ENCODE assay signal across 8 mouse cellular contexts in genomic region chr4:81999654-82000314, GRCm38 (mm10).
A peak's percentile ranks its signal among the peaks of the same experiment; 100 is the strongest.
DNase-seq lines count a peak whose midpoint lies in the region; ATAC-seq and TF ChIP-seq lines count a peak whose summit lies in the region.

No protein-coding gene starts in this region.

- no peak for TF ChIP-seq CTCF in liver, postnatal 0 days (IDR thresholded peaks at IDR 0.05; ENCODE audit: low read depth)
- TF ChIP-seq CTCF in forebrain, postnatal 0 days (IDR thresholded peaks at IDR 0.05; ENCODE audit: low read depth) = no peak
- TF ChIP-seq CTCF in hindbrain, postnatal 0 days (IDR thresholded peaks at IDR 0.05; ENCODE audit: low read depth) = 0 out of 2 replicates have a peak, but pooled peaks have one; percentile 2

- DNase-seq in liver = peak; percentile 21
- DNase-seq in liver, postnatal 0 days = no peak
- DNase-seq in forebrain, postnatal 0 days = peak; percentile 61
- peak; percentile 83 for DNase-seq in hindbrain, postnatal 0 days (ENCODE audit: low spot score)
- DNase-seq in ovary, postnatal 36 days (ENCODE audit: low spot score) = no peak
- DNase-seq in adrenal gland, postnatal 14 days = no peak
- DNase-seq in adrenal gland, postnatal 25 days = no peak

- no peak overlapping the region for H3K4me3 ChIP-seq in liver, postnatal 0 days (ENCODE audit: low read depth, low read length)
- no peak overlapping the region for H3K4me3 ChIP-seq in forebrain, postnatal 0 days (ENCODE audit: low read depth, low read length)
- no peak overlapping the region for H3K4me3 ChIP-seq in hindbrain, postnatal 0 days (ENCODE audit: low read length)
- H3K4me3 ChIP-seq in lung, embryonic 16.5 days (ENCODE audit: low read length) = no peak overlapping the region

- H3K4me1 ChIP-seq in liver, postnatal 0 days (ENCODE audit: insufficient read depth) = no peaks in the 10 kb centered on the region
- no peaks in the 10 kb centered on the region for H3K4me1 ChIP-seq in forebrain, postnatal 0 days (ENCODE audit: insufficient read depth)
- no peaks in the 10 kb centered on the region for H3K4me1 ChIP-seq in hindbrain, postnatal 0 days (ENCODE audit: insufficient read depth, low read length)
- peaks cover 12% of the 10 kb centered on the region for H3K4me1 ChIP-seq in lung, embryonic 16.5 days (replicated peaks; ENCODE audit: control insufficient read depth, insufficient read depth, low read length)

- no peaks in the 10 kb centered on the region for H3K36me3 ChIP-seq in liver, postnatal 0 days (replicated peaks; ENCODE audit: insufficient read depth, low read length)
- H3K36me3 ChIP-seq in forebrain, postnatal 0 days (ENCODE audit: insufficient read depth) = no peaks in the 10 kb centered on the region
- H3K36me3 ChIP-seq in hindbrain, postnatal 0 days (ENCODE audit: insufficient read depth, low read length) = no peaks in the 10 kb centered on the region
- H3K36me3 ChIP-seq in lung, embryonic 16.5 days (ENCODE audit: control insufficient read depth, insufficient read depth, low read length) = no peaks in the 10 kb centered on the region

- 68% methylated on average over 11 of the region's 11 CpGs for WGBS in liver, postnatal 0 days (ENCODE audit: insufficient replicate concordance)
- WGBS in forebrain, postnatal 0 days = 32% methylated on average over 11 of the region's 11 CpGs
- WGBS in hindbrain, postnatal 0 days = 20% methylated on average over 11 of the region's 11 CpGs
- 27% methylated on average over 11 of the region's 11 CpGs for WGBS in lung, embryonic 16.5 days

- H3K27me3 ChIP-seq in liver, postnatal 0 days (ENCODE audit: insufficient read depth, low read length) = no peaks in the 10 kb centered on the region
- H3K27me3 ChIP-seq in forebrain, postnatal 0 days (ENCODE audit: insufficient read depth, low read length) = no peaks in the 10 kb centered on the region
- no peaks in the 10 kb centered on the region for H3K27me3 ChIP-seq in hindbrain, postnatal 0 days (ENCODE audit: insufficient read depth, low read length)
- no peaks in the 10 kb centered on the region for H3K27me3 ChIP-seq in lung, embryonic 16.5 days (ENCODE audit: control insufficient read depth, insufficient read depth, low read depth, low read length)

- no peak overlapping the region for H3K4me2 ChIP-seq in liver, postnatal 0 days (ENCODE audit: low read depth, low read length)
- H3K4me2 ChIP-seq in forebrain, postnatal 0 days (ENCODE audit: low read depth) = no peak overlapping the region
- H3K4me2 ChIP-seq in hindbrain, postnatal 0 days (ENCODE audit: low read depth, low read length) = 0 out of 2 replicates have a peak overlapping the region, but pooled peaks have one; percentile 8
- no peak overlapping the region for H3K4me2 ChIP-seq in lung, embryonic 16.5 days (ENCODE audit: low read depth, low read length)

- no peak for ATAC-seq in liver, postnatal 0 days
- peak; percentile 55 for ATAC-seq in forebrain, postnatal 0 days
- peak; percentile 72 for ATAC-seq in hindbrain, postnatal 0 days
- ATAC-seq in lung, embryonic 16.5 days (ENCODE audit: low read depth) = peak; percentile 93

- no peak for TF ChIP-seq EP300 in liver, postnatal 0 days (IDR thresholded peaks at IDR 0.05; ENCODE audit: low read depth)

- no peak overlapping the region for H3K9ac ChIP-seq in liver, postnatal 0 days (replicated peaks)
- no peak overlapping the region for H3K9ac ChIP-seq in forebrain, postnatal 0 days
- H3K9ac ChIP-seq in hindbrain, postnatal 0 days (replicated peaks; ENCODE audit: low read length) = no peak overlapping the region
- no peak overlapping the region for H3K9ac ChIP-seq in lung, embryonic 16.5 days (ENCODE audit: low read length)

- H3K9me3 ChIP-seq in liver, postnatal 0 days (ENCODE audit: low read length) = no peaks in the 10 kb centered on the region
- no peaks in the 10 kb centered on the region for H3K9me3 ChIP-seq in forebrain, postnatal 0 days (ENCODE audit: low read length)
- H3K9me3 ChIP-seq in hindbrain, postnatal 0 days (ENCODE audit: low read length) = no peaks in the 10 kb centered on the region
- no peaks in the 10 kb centered on the region for H3K9me3 ChIP-seq in lung, embryonic 16.5 days (ENCODE audit: control insufficient read depth, low read length)

- no peak overlapping the region for H3K27ac ChIP-seq in liver, postnatal 0 days (ENCODE audit: low read depth)
- H3K27ac ChIP-seq in forebrain, postnatal 0 days (ENCODE audit: low read depth, low read length) = no peak overlapping the region
- no peak overlapping the region for H3K27ac ChIP-seq in hindbrain, postnatal 0 days
- H3K27ac ChIP-seq in lung, embryonic 16.5 days (ENCODE audit: low read length) = peak overlapping the region; percentile 61

Comparison
In these comparisons a context has a peak if more than half of its experiments do, and no peak if none do; other contexts are left out.
1. DNase-seq: peak in liver (single experiment), forebrain, postnatal 0 days (single experiment) and hindbrain, postnatal 0 days (single experiment); none in liver, postnatal 0 days (single experiment), ovary, postnatal 36 days (single experiment), adrenal gland, postnatal 14 days (single experiment) and adrenal gland, postnatal 25 days (single experiment).